Mouse (Mus musculus) ES-E14 (cell line): Measurements from ENCODE around the gene Hsd17b6.

Experiments
- CHD2 ChIP-seq: IDR thresholded peaks from 2 replicates; pipeline ENCODE4 v1.6.1; 2014; ENCODE audit warnings: mild to moderate bottlenecking, low read depth, low read length, inconsistent platforms
- HCFC1 ChIP-seq: IDR thresholded peaks from 2 replicates; pipeline ENCODE4 v1.6.1; 2012; ENCODE audit warnings: low read length, inconsistent platforms, borderline replicate concordance; ENCODE audit not compliant: insufficient read depth
- MAFK ChIP-seq: IDR thresholded peaks from 2 replicates; pipeline ENCODE4 v1.6.1; 2014; ENCODE audit warnings: mild to moderate bottlenecking, low read depth, low read length, inconsistent platforms; ENCODE audit not compliant: insufficient read depth
- ZC3H11A ChIP-seq: IDR thresholded peaks from 2 replicates; pipeline ENCODE4 v1.6.1; 2012; ENCODE audit warnings: low read depth, mild to moderate bottlenecking, inconsistent platforms, low read length, borderline replicate concordance
- ZNF384 ChIP-seq: IDR thresholded peaks from 2 replicates; pipeline ENCODE4 v1.6.1; 2012; ENCODE audit warnings: low read depth, low read length, inconsistent platforms

DNA sequence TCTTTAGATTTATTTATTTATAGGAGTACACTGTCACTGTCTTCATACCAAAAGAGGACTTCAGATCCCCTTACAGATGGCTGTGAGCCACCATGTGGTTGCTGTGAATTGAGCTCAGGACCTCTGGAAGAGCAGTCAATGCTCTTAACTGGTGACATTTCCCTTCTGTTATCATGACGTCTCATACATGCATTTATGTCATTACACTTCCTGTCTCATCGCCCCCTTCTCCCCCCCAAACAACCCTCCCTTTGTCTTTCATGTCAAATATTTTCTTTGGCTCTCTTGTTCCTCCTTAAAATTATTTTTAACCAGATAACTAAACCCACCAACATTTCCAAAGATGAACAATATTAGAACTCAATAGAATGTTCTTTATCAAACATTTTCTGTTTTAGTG is 23.4 kb upstream of the Hsd17b6 start:
- no peak for TF ChIP-seq HCFC1
- no peak for TF ChIP-seq ZC3H11A
- TF ChIP-seq MAFK = no peak
- no peak for TF ChIP-seq CHD2
- TF ChIP-seq ZNF384 = no peak
